Mouse (Mus musculus): ENCODE measurements around the gene Lrrc1. TPM values are rescaled to one million over a fixed set of nuclear protein-coding genes. Genes with fewer than 3 reads are reported as not detected.

The Lrrc1 gene
- polyA plus RNA-seq, 1 experiment from 2014 or later: 5.2 TPM

DNA sequence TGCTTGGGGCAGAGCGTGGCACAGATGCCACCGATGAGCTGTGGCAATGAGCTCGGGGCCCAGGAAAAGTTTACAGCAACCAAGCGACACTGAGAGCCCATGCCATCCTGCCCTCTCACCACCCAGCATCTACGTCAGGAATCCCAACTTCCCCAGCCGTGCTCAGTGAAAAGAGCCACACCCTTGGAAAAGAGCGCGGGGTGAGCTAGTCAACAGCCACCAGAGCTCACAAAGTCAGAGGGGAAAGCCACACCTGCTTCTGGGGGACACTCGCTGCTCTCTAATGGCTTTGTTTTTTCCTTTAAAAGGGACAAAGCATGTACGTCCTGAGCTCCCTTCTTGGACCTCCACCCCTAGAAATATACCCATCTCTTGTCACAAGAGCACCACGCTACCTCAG lies 56.1 kb downstream of the Lrrc1 start:
- WGBS: 94% methylated on average over 11 of the region's 11 CpGs
- H3K27me3 ChIP-seq (replicated peaks): no peaks in the 10 kb centered on the region

DNA sequence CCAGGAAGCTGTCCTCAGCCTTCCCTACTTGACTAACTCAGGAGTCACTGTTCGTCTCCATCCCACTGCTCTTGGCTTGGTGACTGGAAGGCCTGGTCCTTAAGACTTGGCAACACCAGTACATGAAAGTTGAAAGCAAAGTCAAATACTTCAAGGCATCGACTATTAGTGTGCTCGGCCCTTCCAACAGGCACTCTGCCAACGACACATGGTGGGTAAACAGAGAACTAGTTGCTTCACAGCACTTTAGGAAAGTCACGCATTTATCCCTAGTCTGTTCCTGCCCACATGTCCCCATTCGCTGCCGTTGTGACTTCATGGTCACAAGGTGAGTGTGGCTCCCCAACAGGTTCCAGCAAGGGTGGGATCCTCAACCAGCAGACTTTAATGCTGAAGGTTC lies 57.2 kb downstream of the Lrrc1 start:
- Histone ChIP-seq H3K27me3 (replicated peaks) (no peaks in the 10 kb centered on the region), H3K9ac (no peak overlapping the region), H3K27ac (no peak overlapping the region), H3K4me3 (no peak overlapping the region), H3K9me3 (no peaks in the 10 kb centered on the region), H3K36me3 (replicated peaks) (no peaks in the 10 kb centered on the region), H3K4me2 (no peak overlapping the region), H3K4me1 (no peaks in the 10 kb centered on the region)
- ATAC-seq (replicated peaks): no peak
- WGBS: 94% methylated on average over 7 of the region's 7 CpGs

More for the DNA sequence above, 56.1 kb downstream of the Lrrc1 start:
- Histone ChIP-seq H3K9me3 (no peaks in the 10 kb centered on the region), H3K36me3 (replicated peaks) (no peaks in the 10 kb centered on the region), H3K9ac (no peak overlapping the region), H3K4me1 (no peaks in the 10 kb centered on the region), H3K27ac (no peak overlapping the region), H3K4me2 (no peak overlapping the region), H3K4me3 (no peak overlapping the region)
- no peak for ATAC-seq (replicated peaks)

DNA sequence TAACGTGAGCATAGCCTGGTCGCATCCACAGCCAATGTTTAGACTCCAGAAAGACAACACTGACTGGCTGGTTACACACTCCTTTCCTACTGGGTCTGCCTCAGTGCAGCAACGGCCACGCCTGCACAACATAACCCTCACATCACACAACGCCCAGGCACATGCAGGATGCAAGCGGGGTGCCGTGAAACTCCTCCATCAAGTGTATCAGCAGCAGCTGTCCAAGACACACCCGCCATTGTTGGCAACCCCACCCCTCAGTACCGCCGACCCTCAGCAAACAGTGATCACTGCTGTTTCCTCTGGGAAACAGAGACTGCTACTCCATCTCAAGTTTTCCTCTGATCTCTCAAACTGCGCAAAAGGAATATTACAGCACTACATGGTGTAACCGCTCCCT lies 58.8 kb downstream of the Lrrc1 start:
- 81% methylated on average over 12 of the region's 12 CpGs for WGBS
- no peaks in the 10 kb centered on the region for H3K27me3 ChIP-seq (replicated peaks)
- H3K9ac ChIP-seq: no peak overlapping the region
- H3K4me1 ChIP-seq: peaks cover 7% of the 10 kb centered on the region
- no peak for ATAC-seq (replicated peaks)
- H3K9me3 ChIP-seq: no peaks in the 10 kb centered on the region
- H3K36me3 ChIP-seq (replicated peaks): no peaks in the 10 kb centered on the region
- no peak overlapping the region for H3K27ac ChIP-seq
- H3K4me2 ChIP-seq: no peak overlapping the region
- H3K4me3 ChIP-seq: no peak overlapping the region

DNA sequence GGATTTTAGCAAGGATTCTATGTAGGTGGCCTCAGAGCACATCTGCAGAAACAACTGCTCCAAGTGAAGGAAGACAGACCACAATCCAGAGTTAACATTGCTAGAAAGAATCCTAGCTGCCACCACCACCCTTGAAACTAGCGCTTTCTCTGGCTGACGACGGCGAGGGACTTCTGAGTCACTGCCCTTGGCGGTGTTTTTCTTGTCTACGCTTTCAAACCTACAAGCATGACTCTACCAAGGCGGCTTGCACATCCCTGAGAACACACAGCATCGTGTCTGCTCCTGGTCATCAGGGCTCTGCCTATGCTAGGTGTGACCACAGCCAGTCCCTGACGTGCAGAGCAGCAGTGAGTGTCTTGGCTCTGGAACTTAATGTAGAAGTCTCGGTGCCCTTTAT lies 59.9 kb downstream of the Lrrc1 start:
- Histone ChIP-seq H3K36me3 (replicated peaks) (no peaks in the 10 kb centered on the region), H3K9me3 (no peaks in the 10 kb centered on the region), H3K4me3 (no peak overlapping the region), H3K4me1 (peaks cover 17% of the 10 kb centered on the region), H3K27me3 (replicated peaks) (no peaks in the 10 kb centered on the region), H3K4me2 (no peak overlapping the region), H3K9ac (no peak overlapping the region), H3K27ac (no peak overlapping the region)
- ATAC-seq (replicated peaks): no peak
- 95% methylated on average over 10 of the region's 10 CpGs for WGBS

DNA sequence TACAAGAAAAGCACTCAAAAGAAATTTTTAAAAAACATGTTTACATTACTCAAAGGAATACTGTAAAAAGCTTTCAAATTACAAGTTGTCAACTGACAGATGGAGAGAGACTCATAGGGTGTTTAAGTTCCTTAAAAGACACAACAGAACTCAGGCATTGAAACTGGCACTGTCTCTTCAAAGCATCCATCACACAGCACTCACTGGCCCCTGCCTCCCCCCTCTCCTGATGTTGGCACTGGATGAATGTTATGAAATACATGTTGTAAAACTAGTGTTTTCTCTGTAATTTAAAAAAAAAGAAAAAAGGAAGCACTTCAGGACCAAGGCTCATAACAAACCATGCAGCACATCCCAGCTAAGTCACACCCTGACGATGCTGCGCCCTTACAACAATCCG lies 61.1 kb downstream of the Lrrc1 start:
- Histone ChIP-seq H3K9ac (no peak overlapping the region), H3K4me1 (peaks cover 18% of the 10 kb centered on the region), H3K27me3 (replicated peaks) (no peaks in the 10 kb centered on the region), H3K9me3 (no peaks in the 10 kb centered on the region), H3K4me3 (no peak overlapping the region), H3K36me3 (replicated peaks) (no peaks in the 10 kb centered on the region), H3K4me2 (no peak overlapping the region), H3K27ac (no peak overlapping the region)
- ATAC-seq (replicated peaks): no peak
- 95% methylated on average over 3 of the region's 3 CpGs for WGBS

DNA sequence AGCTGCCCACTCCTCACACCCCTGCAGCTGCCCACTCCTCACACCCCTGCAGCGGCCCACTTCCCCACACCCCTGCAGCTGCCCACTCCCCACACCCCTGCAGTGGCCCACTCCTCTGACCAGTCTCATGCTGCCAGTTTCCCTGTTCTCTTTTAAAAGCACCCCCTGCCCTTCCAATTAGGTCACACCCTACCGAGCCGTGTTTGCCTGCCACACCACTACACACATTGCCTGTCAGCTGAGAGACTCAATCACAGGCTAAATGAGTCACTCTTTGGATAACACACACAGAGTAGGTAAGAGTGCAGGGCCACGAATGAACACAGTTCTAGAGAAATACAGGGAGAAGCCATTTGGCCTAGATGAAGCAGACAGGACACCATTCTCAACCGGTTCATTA lies 62.4 kb downstream of the Lrrc1 start:
- peak; percentile 8; the same call in 1 of the 2 replicates for ATAC-seq (replicated peaks)
- no peak overlapping the region for H3K4me3 ChIP-seq
- no peak overlapping the region for H3K27ac ChIP-seq
- H3K36me3 ChIP-seq (replicated peaks): no peaks in the 10 kb centered on the region
- H3K4me1 ChIP-seq: peaks cover 18% of the 10 kb centered on the region
- H3K9me3 ChIP-seq: no peaks in the 10 kb centered on the region
- WGBS: 68% methylated on average over 5 of the region's 5 CpGs
- no peak overlapping the region for H3K9ac ChIP-seq
- H3K27me3 ChIP-seq (replicated peaks): no peaks in the 10 kb centered on the region
- no peak overlapping the region for H3K4me2 ChIP-seq

DNA sequence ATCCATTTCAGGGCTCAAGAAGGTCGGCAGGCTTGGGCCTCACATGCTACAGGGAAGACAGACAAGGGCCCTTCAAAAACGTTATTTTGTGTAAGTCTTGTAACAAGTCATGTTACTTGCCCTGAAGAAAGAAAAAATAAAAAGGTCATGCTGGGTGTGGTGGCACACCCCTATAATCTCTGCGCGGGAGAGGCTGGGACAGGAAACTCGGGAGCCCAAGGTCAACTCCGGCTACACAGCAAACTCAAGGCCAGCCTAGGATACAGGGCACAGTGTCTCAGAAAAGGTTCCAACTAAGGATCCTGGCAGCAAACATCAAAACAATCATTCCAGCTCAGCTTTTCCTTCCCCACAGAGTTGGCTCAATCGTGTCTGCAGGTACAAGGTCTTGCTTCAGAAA lies 63.3 kb downstream of the Lrrc1 start:
- 64% methylated on average over 7 of the region's 7 CpGs for WGBS
- Histone ChIP-seq H3K4me3 (no peak overlapping the region), H3K36me3 (replicated peaks) (no peaks in the 10 kb centered on the region), H3K4me1 (peaks cover 18% of the 10 kb centered on the region), H3K4me2 (no peak overlapping the region), H3K9me3 (no peaks in the 10 kb centered on the region), H3K27me3 (replicated peaks) (no peaks in the 10 kb centered on the region), H3K9ac (no peak overlapping the region), H3K27ac (no peak overlapping the region)
- ATAC-seq (replicated peaks): no peak

DNA sequence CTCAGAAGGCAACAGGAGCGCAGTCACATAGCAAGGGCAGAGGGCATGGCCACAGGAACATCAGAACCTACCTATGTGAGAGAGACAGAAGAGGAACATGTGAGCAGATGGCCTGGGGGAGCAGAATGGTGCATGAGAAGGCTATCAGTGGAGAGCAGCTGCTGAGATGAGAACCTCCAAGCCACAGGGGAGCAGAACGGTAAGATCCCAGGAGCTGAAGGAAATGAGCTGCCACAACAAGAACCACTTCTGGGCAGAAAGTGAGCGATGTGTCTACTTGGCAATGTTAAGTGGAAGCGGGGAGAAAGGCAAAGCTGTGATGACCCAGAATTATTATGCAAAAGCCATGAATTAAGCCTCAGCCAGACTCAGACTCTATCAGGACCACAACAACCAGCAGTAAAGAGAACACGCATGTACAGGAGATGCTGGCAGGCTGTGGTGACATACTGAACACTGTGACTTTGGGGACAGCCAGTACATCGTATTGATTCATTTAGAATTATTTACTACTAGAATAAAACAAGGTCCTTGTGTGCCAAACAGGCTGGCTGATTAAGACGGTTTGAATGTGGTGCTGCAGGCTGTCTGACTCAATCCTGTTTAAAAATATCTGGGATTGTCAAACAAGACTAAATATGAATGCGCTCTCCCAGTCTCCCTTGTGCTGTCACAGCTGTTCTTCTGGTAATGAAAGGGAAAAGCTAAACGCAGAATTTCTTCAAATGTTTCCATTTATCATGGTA lies 63.9 kb downstream of the Lrrc1 start:
- H3K9ac ChIP-seq: no peak overlapping the region
- no peaks in the 10 kb centered on the region for H3K9me3 ChIP-seq
- peaks cover 18% of the 10 kb centered on the region for H3K4me1 ChIP-seq
- ATAC-seq (replicated peaks): 0 out of 2 replicates have a peak, but pooled peaks have one; percentile 13
- no peaks in the 10 kb centered on the region for H3K36me3 ChIP-seq (replicated peaks)
- H3K27me3 ChIP-seq (replicated peaks): no peaks in the 10 kb centered on the region
- WGBS: 58% methylated on average over 9 of the region's 9 CpGs
- no peak overlapping the region for H3K27ac ChIP-seq
- H3K4me3 ChIP-seq: no peak overlapping the region
- H3K4me2 ChIP-seq: no peak overlapping the region

DNA sequence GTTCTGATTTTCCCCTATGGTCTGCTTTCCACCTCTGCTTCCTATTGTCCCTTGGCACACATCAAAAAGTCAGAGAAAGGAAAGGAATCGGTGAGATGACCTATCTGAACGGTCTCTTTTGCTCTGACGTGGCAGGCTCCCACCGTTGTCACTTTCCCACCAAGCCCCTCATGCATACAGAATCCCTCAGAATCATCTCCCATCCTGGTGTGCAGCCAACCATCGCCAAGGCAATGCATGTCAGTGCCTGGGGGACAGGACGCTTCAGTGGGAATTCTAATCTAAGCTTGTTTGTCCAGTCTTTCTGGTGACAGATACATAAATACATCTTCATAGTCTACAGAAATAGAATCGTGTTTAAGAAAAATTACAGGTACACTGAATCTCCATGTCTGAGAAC lies 64.7 kb downstream of the Lrrc1 start:
- Histone ChIP-seq H3K9me3 (no peaks in the 10 kb centered on the region), H3K4me2 (no peak overlapping the region), H3K4me3 (no peak overlapping the region), H3K9ac (no peak overlapping the region), H3K27ac (no peak overlapping the region), H3K36me3 (replicated peaks) (no peaks in the 10 kb centered on the region), H3K27me3 (replicated peaks) (no peaks in the 10 kb centered on the region), H3K4me1 (peaks cover 18% of the 10 kb centered on the region)
- 38% methylated on average over 7 of the region's 7 CpGs for WGBS
- ATAC-seq (replicated peaks): no peak

DNA sequence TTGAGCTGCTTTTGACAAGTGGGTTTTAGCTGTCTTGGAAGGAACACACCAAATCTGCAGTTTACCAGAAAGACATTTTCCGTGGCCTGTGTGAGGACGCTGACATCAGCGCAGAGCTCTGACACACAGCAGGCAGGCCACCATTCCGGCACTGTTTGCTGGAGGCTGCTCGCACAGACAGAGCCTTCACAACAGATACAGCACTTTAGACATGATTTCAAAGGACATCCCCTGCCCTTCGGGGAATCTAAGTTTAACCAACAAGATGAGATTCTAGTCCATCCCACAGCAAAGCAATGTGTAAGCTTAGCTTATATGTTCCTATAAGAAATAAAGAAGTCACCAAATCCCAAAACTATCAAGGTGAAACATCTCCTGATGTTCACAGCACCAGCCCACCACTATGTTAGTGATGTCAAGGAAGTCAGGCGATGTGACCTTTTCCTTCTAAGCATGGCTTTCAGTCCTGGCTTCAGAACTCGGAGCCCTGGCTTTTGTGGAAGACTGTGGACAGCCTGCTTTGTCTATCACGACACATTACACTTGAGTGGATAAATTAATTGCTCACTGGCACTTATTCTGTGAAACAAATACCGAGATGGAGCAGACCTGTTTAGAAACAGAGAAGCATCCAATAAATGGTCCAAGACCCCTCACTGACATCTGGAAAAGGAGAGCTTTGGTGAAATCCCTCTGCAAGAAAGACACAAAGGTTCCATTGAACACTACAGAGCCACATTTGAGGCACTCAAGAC lies 66.3 kb downstream of the Lrrc1 start:
- Histone ChIP-seq H3K4me2 (no peak overlapping the region), H3K9ac (no peak overlapping the region), H3K4me3 (no peak overlapping the region), H3K4me1 (peaks cover 18% of the 10 kb centered on the region), H3K9me3 (no peaks in the 10 kb centered on the region), H3K36me3 (replicated peaks) (no peaks in the 10 kb centered on the region), H3K27ac (no peak overlapping the region), H3K27me3 (replicated peaks) (no peaks in the 10 kb centered on the region)
- no peak for ATAC-seq (replicated peaks)
- WGBS: 54% methylated on average over 10 of the region's 10 CpGs

DNA sequence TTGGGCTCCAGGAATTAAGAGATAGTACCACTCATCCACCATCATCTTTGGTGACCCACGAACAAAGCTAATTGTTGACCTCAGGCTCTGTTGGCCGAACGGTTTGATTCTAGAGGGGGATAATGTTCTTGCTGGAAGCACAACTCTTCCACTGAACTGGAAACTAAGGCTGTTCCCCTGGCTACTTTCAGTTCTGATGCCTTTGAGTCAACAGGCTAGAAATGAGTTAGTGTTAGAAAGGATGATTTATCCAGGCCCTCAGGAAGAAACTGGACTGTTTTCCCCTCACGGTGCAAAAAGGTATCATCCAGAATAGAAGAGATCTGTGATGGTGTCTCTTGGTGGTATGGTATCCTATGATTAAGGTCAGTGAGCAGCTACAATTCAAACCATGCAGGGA lies 70.1 kb downstream of the Lrrc1 start:
- ATAC-seq (replicated peaks): no peak
- 82% methylated on average over 4 of the region's 4 CpGs for WGBS
- Histone ChIP-seq H3K9me3 (no peaks in the 10 kb centered on the region), H3K4me2 (no peak overlapping the region), H3K27ac (no peak overlapping the region), H3K4me1 (peaks cover 7% of the 10 kb centered on the region), H3K36me3 (replicated peaks) (no peaks in the 10 kb centered on the region), H3K9ac (no peak overlapping the region), H3K4me3 (no peak overlapping the region), H3K27me3 (replicated peaks) (no peaks in the 10 kb centered on the region)

DNA sequence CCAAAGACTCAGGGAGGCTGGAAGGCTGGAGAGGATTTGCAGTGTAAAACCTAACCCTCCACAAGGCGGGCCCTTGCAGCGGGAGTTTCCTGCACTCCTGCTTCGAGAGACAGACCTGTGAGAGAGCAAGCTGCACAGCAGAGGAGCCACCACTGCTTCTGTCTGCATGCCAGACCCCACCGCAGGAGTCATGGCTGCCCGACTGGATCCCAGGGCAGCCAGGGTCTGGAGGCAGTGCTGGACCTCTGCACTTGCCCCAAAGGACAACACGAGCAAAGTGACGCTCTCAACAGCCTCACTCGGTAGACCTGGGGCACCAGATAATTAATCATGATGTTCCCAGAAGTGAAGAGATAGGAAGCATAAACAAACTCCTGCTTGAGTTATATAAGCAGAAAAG lies 72.1 kb downstream of the Lrrc1 start:
- H3K4me2 ChIP-seq: no peak overlapping the region
- no peak overlapping the region for H3K9ac ChIP-seq
- no peak for ATAC-seq (replicated peaks)
- 83% methylated on average over 8 of the region's 8 CpGs for WGBS
- H3K27me3 ChIP-seq (replicated peaks): no peaks in the 10 kb centered on the region
- H3K36me3 ChIP-seq (replicated peaks): no peaks in the 10 kb centered on the region
- H3K9me3 ChIP-seq: no peaks in the 10 kb centered on the region
- no peak overlapping the region for H3K4me3 ChIP-seq
- H3K4me1 ChIP-seq: peaks cover 7% of the 10 kb centered on the region
- no peak overlapping the region for H3K27ac ChIP-seq

Measured in midbrain, embryonic 15.5 days (tissue).